Mouse (Mus musculus) kidney, adult 2 months (tissue): ENCODE measurements around the gene Spata5. TPM values are rescaled to one million over a fixed set of nuclear protein-coding genes. Genes with fewer than 3 reads are reported as not detected.
A peak's percentile ranks its signal among the peaks of the same experiment; 100 is the strongest.

ENCODE experiments used
- DNase-seq: peaks from one replicate; pipeline ENCODE4 v3.0.0; 2021
- H3K27ac ChIP-seq: fragments of 200-500 bp; 2 replicates; pipeline ENCODE4 v1.5.1; 2012; ENCODE audit warnings: low read depth, low read length, control low read depth, inconsistent platforms; ENCODE audit not compliant: insufficient read depth
- H3K27me3 ChIP-seq: fragments of 200-500 bp; replicated peaks from 2 replicates; pipeline ENCODE4 v1.6.1; 2012; ENCODE audit warnings: mild to moderate bottlenecking, moderate library complexity, low read length, inconsistent platforms; ENCODE audit not compliant: control insufficient read depth, insufficient read depth
- H3K36me3 ChIP-seq: fragments of 200-500 bp; 2 replicates; pipeline ENCODE4 v1.6.1; 2012; ENCODE audit warnings: mild to moderate bottlenecking, moderate library complexity, low read length, inconsistent platforms; ENCODE audit not compliant: control insufficient read depth, insufficient read depth
- H3K4me1 ChIP-seq: fragments of 200-500 bp; 2 replicates; pipeline ENCODE4 v1.6.1; 2011; ENCODE audit warnings: low read length; ENCODE audit not compliant: control insufficient read depth, insufficient read depth
- H3K4me3 ChIP-seq: fragments of 200-500 bp; 2 replicates; pipeline ENCODE4 v1.5.1; 2011; ENCODE audit warnings: mild to moderate bottlenecking, low read depth, low read length, control low read depth; ENCODE audit not compliant: insufficient read depth
- CTCF ChIP-seq: fragments of 200-500 bp; conservative IDR thresholded peaks from 2 replicates; pipeline ENCODE4 v1.5.1; 2011; ENCODE audit warnings: low read depth, mild to moderate bottlenecking, control low read depth, low read length, moderate library complexity, mixed read lengths; ENCODE audit not compliant: insufficient read depth, insufficient read length
- POLR2A ChIP-seq: fragments of 200-500 bp; IDR thresholded peaks from one replicate; pipeline ENCODE4 v1.6.1; 2011; ENCODE audit warnings: low read depth, low read length, control low read depth
- WGBS: fragments of 180-500 bp; shearing (Covaris S2); methylation state at CpG from one replicate; pipeline ENCODE4 v1.1.7; 2018; 5-methylcytosine and 5-hydroxymethylcytosine counted together
- polyA plus RNA-seq: library from polyadenylated mRNA; depleted of rRNA; stranded (reverse); fragments of >200 nt; gene quantifications from 2 replicates; pipeline ENCODE4 v1.2.3, GENCODE M21; 2012

The Spata5 gene
- polyA plus RNA-seq, 1 experiment = 2.7 TPM

DNA sequence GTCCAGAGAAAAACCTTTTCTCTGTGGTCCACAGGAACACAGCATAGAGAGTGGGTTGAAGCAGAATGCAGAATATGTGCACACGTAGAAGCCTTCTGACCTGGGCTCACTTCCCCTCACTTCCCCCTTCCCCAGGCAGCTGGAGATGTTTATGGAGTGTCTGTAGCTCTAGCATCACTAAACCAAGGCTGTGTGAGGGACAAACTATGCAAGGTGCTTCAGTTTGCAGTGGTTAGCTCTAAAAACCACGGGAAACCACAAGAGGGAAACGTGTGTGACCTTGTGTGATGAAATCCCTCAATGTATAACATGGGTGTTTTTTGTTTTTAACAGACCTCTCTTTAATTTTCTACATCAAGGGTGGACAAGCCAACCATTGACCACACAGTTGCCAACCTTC, 183.8 kb downstream of the Spata5 start:
- no peak for DNase-seq
- no peak overlapping the region for H3K4me3 ChIP-seq
- WGBS = 82% methylated on average over 3 of the region's 3 CpGs
- H3K27me3 ChIP-seq = no peaks in the 10 kb centered on the region
- 0 out of 2 replicates have a peak, but pooled peaks cover 2% of the 10 kb centered on the region for H3K4me1 ChIP-seq
- no peaks in the 10 kb centered on the region for H3K36me3 ChIP-seq
- no peak for TF ChIP-seq POLR2A
- no peak for TF ChIP-seq CTCF
- no peak overlapping the region for H3K27ac ChIP-seq

- no peaks in the 10 kb centered on the region for H3K36me3 ChIP-seq
- 57% methylated on average over 13 of the region's 13 CpGs for WGBS
- no peak for TF ChIP-seq POLR2A
- TF ChIP-seq CTCF = no peak
- no peaks in the 10 kb centered on the region for H3K27me3 ChIP-seq
- peak; percentile 46 for DNase-seq
- no peak overlapping the region for H3K27ac ChIP-seq
- H3K4me1 ChIP-seq = 0 out of 2 replicates have a peak, but pooled peaks cover 2% of the 10 kb centered on the region
- no peak overlapping the region for H3K4me3 ChIP-seq
Observed at GRCm38 (mm10) chr3:37604976-37605875, 185.5 kb downstream of the Spata5 start.

GRCm38 (mm10) chr3:37605876-37606238, 186.2 kb downstream of the Spata5 start:
- 0 out of 2 replicates have a peak, but pooled peaks cover 2% of the 10 kb centered on the region for H3K4me1 ChIP-seq
- no peaks in the 10 kb centered on the region for H3K27me3 ChIP-seq
- H3K4me3 ChIP-seq = no peak overlapping the region
- H3K27ac ChIP-seq = no peak overlapping the region
- H3K36me3 ChIP-seq = no peaks in the 10 kb centered on the region
- TF ChIP-seq CTCF (no peak), POLR2A (no peak)
- DNase-seq = peak; percentile 42
- WGBS = 71% methylated on average over 10 of the region's 10 CpGs

- no peak for DNase-seq
- H3K27me3 ChIP-seq = no peaks in the 10 kb centered on the region
- H3K27ac ChIP-seq = no peak overlapping the region
- TF ChIP-seq CTCF (peak; percentile 28; the same call in 1 of the 2 replicates), POLR2A (no peak)
- no peaks in the 10 kb centered on the region for H3K36me3 ChIP-seq
- H3K4me3 ChIP-seq = no peak overlapping the region
- H3K4me1 ChIP-seq = 0 out of 2 replicates have a peak, but pooled peaks cover 2% of the 10 kb centered on the region
- 97% methylated on average over 4 of the region's 4 CpGs for WGBS
Observed at GRCm38 (mm10) chr3:37608926-37609325, 189.2 kb downstream of the Spata5 start.

DNA sequence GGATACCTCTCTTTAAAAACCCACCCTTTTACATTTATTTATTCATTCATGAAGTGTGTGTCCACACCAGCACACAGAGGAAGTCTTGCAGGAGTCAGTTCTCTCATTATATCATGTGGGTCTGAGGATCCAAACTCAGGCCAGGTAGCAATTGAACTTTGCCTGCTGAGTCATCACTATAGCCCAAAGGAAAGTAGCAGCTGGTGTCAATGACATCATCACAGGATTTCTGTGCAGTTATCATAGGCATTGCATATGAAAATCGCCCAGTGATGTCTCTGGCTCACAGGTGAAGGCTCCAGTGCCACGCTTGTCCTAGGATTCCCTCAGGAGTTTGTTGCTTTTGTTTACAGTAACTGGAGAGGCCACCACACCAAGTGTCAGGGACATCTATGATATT, 191.0 kb downstream of the Spata5 start:
- 98% methylated on average over 2 of the region's 2 CpGs for WGBS
- Histone ChIP-seq H3K4me1 (no peaks in the 10 kb centered on the region), H3K4me3 (no peak overlapping the region), H3K36me3 (no peaks in the 10 kb centered on the region), H3K27me3 (no peaks in the 10 kb centered on the region), H3K27ac (no peak overlapping the region)
- TF ChIP-seq CTCF = no peak
- no peak for TF ChIP-seq POLR2A
- DNase-seq = no peak

DNA sequence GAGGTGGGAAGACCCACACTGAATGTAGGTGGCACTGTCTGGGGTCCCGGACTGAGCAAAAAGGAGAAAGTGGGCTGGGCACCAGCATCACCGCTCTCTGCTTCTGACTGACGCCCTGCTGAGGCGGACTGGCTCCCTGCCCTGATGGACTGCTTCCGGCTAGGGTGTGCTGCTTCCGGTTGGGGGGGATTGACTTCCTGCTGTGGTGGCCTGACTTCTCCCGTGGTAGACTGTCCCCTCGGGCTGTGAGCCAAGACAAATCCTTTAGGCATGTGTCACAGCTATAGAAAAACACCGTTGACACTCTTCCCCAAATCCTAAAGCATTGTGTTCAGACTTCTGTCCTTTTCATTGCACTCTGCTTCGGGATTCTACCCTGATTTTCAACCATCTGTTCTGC, 194.0 kb downstream of the Spata5 start:
- TF ChIP-seq CTCF (no peak), POLR2A (no peak)
- Histone ChIP-seq H3K4me1 (no peaks in the 10 kb centered on the region), H3K4me3 (no peak overlapping the region), H3K27ac (no peak overlapping the region), H3K36me3 (no peaks in the 10 kb centered on the region), H3K27me3 (no peaks in the 10 kb centered on the region)
- WGBS = 55% methylated on average over 10 of the region's 10 CpGs
- DNase-seq = peak; percentile 79

GRCm38 (mm10) chr3:37614878-37615650, 195.4 kb downstream of the Spata5 start:
- WGBS = 72% methylated on average over 10 of the region's 10 CpGs
- TF ChIP-seq CTCF = no peak
- no peak for TF ChIP-seq POLR2A
- Histone ChIP-seq H3K27me3 (no peaks in the 10 kb centered on the region), H3K4me1 (no peaks in the 10 kb centered on the region), H3K36me3 (no peaks in the 10 kb centered on the region), H3K27ac (no peak overlapping the region), H3K4me3 (no peak overlapping the region)
- DNase-seq = no peak
